Mouse (Mus musculus) forebrain, embryonic 15.5 days (tissue): ENCODE measurements at regions not wholly inside any gene's neighbourhood (a gene's known extent, or its start where the extent isn't known, plus 50 kb on each side); places are given as distances from the start of the nearest gene placed in this dataset.

Source experiments
- ATAC-seq: fragments of 200-750 bp; cut with Nextera tagmentation; replicated peaks from 2 replicates; pipeline ENCODE4 v1.8.0; 2017; ENCODE audit warnings: mild to moderate bottlenecking, moderate TSS enrichment, moderate library complexity
- H3K27ac ChIP-seq: fragments of 300-500 bp; sonication (generic); replicated peaks from 2 replicates; pipeline ENCODE4 v1.5.1; 2015; ENCODE audit warnings: mild to moderate bottlenecking, inconsistent platforms
- H3K27me3 ChIP-seq: fragments of 300-500 bp; sonication (generic); 2 replicates; pipeline ENCODE4 v1.6.1; 2015; ENCODE audit warnings: inconsistent platforms
- H3K36me3 ChIP-seq: fragments of 300-500 bp; sonication (generic); 2 replicates; pipeline ENCODE4 v1.6.1; 2015; ENCODE audit warnings: mild to moderate bottlenecking, inconsistent platforms
- H3K4me1 ChIP-seq: fragments of 300-500 bp; sonication (generic); 2 replicates; pipeline ENCODE4 v1.6.1; 2015; ENCODE audit warnings: inconsistent platforms
- H3K4me2 ChIP-seq: fragments of 300-500 bp; sonication (generic); replicated peaks from 2 replicates; pipeline ENCODE4 v1.6.1; 2015; ENCODE audit warnings: mild to moderate bottlenecking, inconsistent platforms
- H3K4me3 ChIP-seq: fragments of 300-500 bp; sonication (generic); 2 replicates; pipeline ENCODE4 v1.5.1; 2015; ENCODE audit warnings: mild to moderate bottlenecking, inconsistent platforms
- H3K9ac ChIP-seq: fragments of 300-500 bp; sonication (generic); replicated peaks from 2 replicates; pipeline ENCODE4 v1.6.1; 2015; ENCODE audit warnings: mild to moderate bottlenecking, inconsistent platforms
- H3K9me3 ChIP-seq: fragments of 300-500 bp; sonication (generic); 2 replicates; pipeline ENCODE4 v1.6.1; 2016; ENCODE audit warnings: inconsistent platforms
- WGBS: fragments of 180-500 bp; shearing (Covaris S2); methylation state at CpG from one replicate; pipeline ENCODE4 v1.1.7; 2015; ENCODE audit warnings: mixed read lengths; 5-methylcytosine and 5-hydroxymethylcytosine counted together

DNA sequence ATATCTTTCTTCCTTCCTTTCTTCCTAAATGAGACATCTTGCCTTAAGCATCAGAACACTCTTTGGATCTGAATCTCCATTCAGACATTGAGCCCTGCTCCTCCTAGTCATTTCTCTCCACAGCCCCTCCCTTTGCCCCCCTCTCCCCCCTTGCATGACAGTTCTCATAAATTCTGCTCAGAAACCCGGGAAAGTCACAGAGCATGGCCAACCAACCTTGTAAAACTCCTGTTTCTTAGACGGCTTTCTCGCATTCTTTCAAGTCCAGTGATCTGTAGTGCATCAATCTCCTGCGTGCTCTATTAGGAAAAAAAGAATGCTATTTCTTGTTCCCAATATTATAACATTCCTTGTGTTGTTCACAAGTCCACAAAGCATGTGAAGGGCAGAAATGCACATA, 124.6 kb downstream of the Ugt8a start:
- Histone ChIP-seq H3K4me3 (no peak overlapping the region), H3K4me2 (no peak overlapping the region), H3K36me3 (no peaks in the 10 kb centered on the region), H3K27ac (no peak overlapping the region), H3K27me3 (no peaks in the 10 kb centered on the region), H3K4me1 (no peaks in the 10 kb centered on the region), H3K9me3 (no peaks in the 10 kb centered on the region), H3K9ac (no peak overlapping the region)
- ATAC-seq, result no peak
- 75% methylated on average over 4 of the region's 4 CpGs for WGBS

- Histone ChIP-seq H3K9ac (no peak overlapping the region), H3K36me3 (no peaks in the 10 kb centered on the region), H3K27ac (no peak overlapping the region), H3K4me3 (no peak overlapping the region), H3K4me2 (no peak overlapping the region), H3K27me3 (no peaks in the 10 kb centered on the region), H3K4me1 (no peaks in the 10 kb centered on the region), H3K9me3 (no peaks in the 10 kb centered on the region)
- no peak for ATAC-seq
- WGBS, result 83% methylated on average over 4 of the region's 4 CpGs
These were observed 125.6 kb downstream of the Ugt8a start for GRCm38 (mm10) chr3:125812829-125813228.

- no peak overlapping the region for H3K9ac ChIP-seq
- no peaks in the 10 kb centered on the region for H3K4me1 ChIP-seq
- no peak overlapping the region for H3K27ac ChIP-seq
- H3K9me3 ChIP-seq, result no peaks in the 10 kb centered on the region
- ATAC-seq, result no peak
- H3K27me3 ChIP-seq, result no peaks in the 10 kb centered on the region
- no peak overlapping the region for H3K4me3 ChIP-seq
- H3K4me2 ChIP-seq, result no peak overlapping the region
- no peaks in the 10 kb centered on the region for H3K36me3 ChIP-seq
- whole genome bisulfite sequencing, result 79% methylated on average over 1 of the region's 1 CpGs
These were observed 143.8 kb downstream of the Ugt8a start for GRCm38 (mm10) chr3:125794606-125795005.

DNA sequence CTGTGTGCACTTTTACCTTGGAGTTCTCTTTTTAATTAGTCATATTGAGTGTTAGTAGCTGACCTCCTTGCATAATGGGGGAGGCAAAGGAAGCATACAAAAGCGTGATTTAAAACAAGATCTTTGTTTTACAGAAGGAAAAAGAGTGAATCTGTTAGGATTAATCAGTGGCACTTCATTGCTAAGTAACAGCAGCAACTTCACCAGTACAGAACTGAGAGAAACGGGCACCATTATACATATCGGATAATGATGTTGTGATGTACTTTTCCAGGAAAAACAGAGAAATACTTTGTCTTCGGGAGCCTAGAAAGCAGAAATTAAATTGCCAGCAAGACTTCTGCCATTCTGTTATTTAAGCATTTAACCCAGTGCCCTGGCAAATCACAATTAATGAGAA, 157.1 kb downstream of the Ugt8a start:
- peaks cover 6% of the 10 kb centered on the region; the same call in 1 of the 2 replicates for H3K4me1 ChIP-seq
- H3K27me3 ChIP-seq, result no peaks in the 10 kb centered on the region
- no peak overlapping the region for H3K27ac ChIP-seq
- ATAC-seq, result 0 out of 2 replicates have a peak, but pooled peaks have one; percentile 11
- 17% methylated on average over 4 of the region's 4 CpGs for WGBS
- H3K9me3 ChIP-seq, result no peaks in the 10 kb centered on the region
- H3K9ac ChIP-seq, result no peak overlapping the region
- H3K4me3 ChIP-seq, result no peak overlapping the region
- H3K36me3 ChIP-seq, result no peaks in the 10 kb centered on the region
- no peak overlapping the region for H3K4me2 ChIP-seq

DNA sequence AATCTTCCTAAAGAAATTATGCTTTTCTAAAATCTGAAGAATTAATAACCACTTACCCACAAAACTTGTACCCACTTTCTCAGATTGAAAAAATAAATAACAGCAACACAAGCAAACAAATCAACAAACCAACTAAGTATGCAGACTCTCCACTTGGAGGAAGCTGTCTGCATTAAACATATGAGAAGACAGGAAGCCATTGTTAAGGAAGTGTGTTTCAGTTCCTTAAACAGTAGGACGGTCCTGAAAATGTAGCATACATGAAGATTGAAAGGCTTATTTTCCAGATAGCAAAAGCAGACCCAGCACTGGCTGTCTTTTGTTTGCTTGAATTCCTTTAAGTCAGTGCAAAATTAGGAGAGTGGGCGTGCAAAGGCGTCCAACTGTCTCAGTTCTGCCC, 158.2 kb downstream of the Ugt8a start:
- Histone ChIP-seq H3K36me3 (no peaks in the 10 kb centered on the region), H3K4me2 (no peak overlapping the region), H3K27me3 (no peaks in the 10 kb centered on the region), H3K9me3 (no peaks in the 10 kb centered on the region), H3K4me3 (no peak overlapping the region), H3K4me1 (peaks cover 6% of the 10 kb centered on the region; the same call in 1 of the 2 replicates), H3K9ac (no peak overlapping the region), H3K27ac (no peak overlapping the region)
- ATAC-seq, result no peak
- WGBS, result 46% methylated on average over 3 of the region's 3 CpGs
